28 mouse cellular contexts compared by ENCODE assay signal in genomic region chr9:60225453-60225852, GRCm38 (mm10).
A peak's percentile ranks its signal among the peaks of the same experiment; 100 is the strongest.
DNase-seq lines count a peak whose midpoint lies in the region; ATAC-seq lines count a peak whose summit lies in the region.
"Had no signal": no experiment of that assay in that cellular context is flagged by ENCODE, and none has a peak within 500 bp of the region (broad histone marks: within the 10 kb centered on the region; RNA-seq: fewer than 3 reads in every experiment).

No protein-coding gene starts in this region.

- WGBS in forebrain, embryonic 11.5 days, result 83% methylated on average over 7 of the region's 7 CpGs
- WGBS in forebrain, embryonic 16.5 days, result 80% methylated on average over 7 of the region's 7 CpGs
- 85% methylated on average over 7 of the region's 7 CpGs for WGBS in midbrain, embryonic 10.5 days
- 82% methylated on average over 7 of the region's 7 CpGs for WGBS in midbrain, embryonic 15.5 days
- 67% methylated on average over 7 of the region's 7 CpGs for WGBS in embryonic facial prominence, embryonic 13.5 days
- 72% methylated on average over 7 of the region's 7 CpGs for WGBS in stomach, embryonic 15.5 days

- no peaks in the 10 kb centered on the region for H3K36me3 ChIP-seq in forebrain, embryonic 11.5 days (ENCODE audit: control insufficient read depth, insufficient read depth, low read length)
- no peaks in the 10 kb centered on the region for H3K36me3 ChIP-seq in forebrain, embryonic 16.5 days (ENCODE audit: control insufficient read depth, insufficient read depth)
- no peaks in the 10 kb centered on the region for H3K36me3 ChIP-seq in midbrain, embryonic 10.5 days
- H3K36me3 ChIP-seq in midbrain, embryonic 15.5 days (replicated peaks), result no peaks in the 10 kb centered on the region
- H3K36me3 ChIP-seq in embryonic facial prominence, embryonic 13.5 days, result no peaks in the 10 kb centered on the region
- no peaks in the 10 kb centered on the region for H3K36me3 ChIP-seq in stomach, embryonic 15.5 days
- H3K36me3 ChIP-seq: heart, embryonic 13.5 days; hindbrain, embryonic 10.5 days; hindbrain, embryonic 15.5 days; limb, embryonic 12.5 days; lung, embryonic 15.5 days; midbrain, embryonic 12.5 days; neural tube, embryonic 15.5 days had no signal

- H3K9me3 ChIP-seq in forebrain, embryonic 11.5 days (ENCODE audit: control insufficient read depth, low read length), result no peaks in the 10 kb centered on the region
- H3K9me3 ChIP-seq in forebrain, embryonic 16.5 days (ENCODE audit: control insufficient read depth, low read length), result no peaks in the 10 kb centered on the region
- H3K9me3 ChIP-seq in midbrain, embryonic 10.5 days (replicated peaks), result no peaks in the 10 kb centered on the region
- H3K9me3 ChIP-seq in midbrain, embryonic 15.5 days, result no peaks in the 10 kb centered on the region
- no peaks in the 10 kb centered on the region for H3K9me3 ChIP-seq in embryonic facial prominence, embryonic 13.5 days
- no peaks in the 10 kb centered on the region for H3K9me3 ChIP-seq in stomach, embryonic 15.5 days
- H3K9me3 ChIP-seq: heart, embryonic 13.5 days; hindbrain, embryonic 10.5 days; hindbrain, embryonic 15.5 days; limb, embryonic 12.5 days; lung, embryonic 15.5 days; midbrain, embryonic 12.5 days; neural tube, embryonic 15.5 days had no signal

- peak; percentile 44 for DNase-seq in forebrain, embryonic 11.5 days (ENCODE audit: low spot score)
- DNase-seq in midbrain, embryonic 10.5 days (ENCODE audit: low spot score), result no peak
- DNase-seq in urinary bladder, postnatal 25 days (ENCODE audit: low spot score), result no peak
- no peak for DNase-seq in cerebellum, postnatal 4 days (ENCODE audit: low spot score in 2 of 2)
- DNase-seq: adrenal gland, adult 2 months; adrenal gland, postnatal 36 days; cerebellum, adult 2 months; cerebellum, postnatal 25 days; heart, postnatal 14 days; kidney, adult 18-20 months; kidney, postnatal 36 days; retina, postnatal 1 day; thymus, adult 18-20 months; thymus, postnatal 25 days had no signal

- H3K27ac ChIP-seq in forebrain, embryonic 11.5 days (ENCODE audit: low read depth, low read length), result no peak overlapping the region
- H3K27ac ChIP-seq in forebrain, embryonic 16.5 days (ENCODE audit: low read length), result no peak overlapping the region
- H3K27ac ChIP-seq in midbrain, embryonic 10.5 days (replicated peaks), result peak overlapping the region; percentile 81
- no peak overlapping the region for H3K27ac ChIP-seq in midbrain, embryonic 15.5 days
- peak overlapping the region; percentile 53 for H3K27ac ChIP-seq in embryonic facial prominence, embryonic 13.5 days
- H3K27ac ChIP-seq in stomach, embryonic 15.5 days, result no peak overlapping the region
- H3K27ac ChIP-seq: heart, embryonic 13.5 days; hindbrain, embryonic 15.5 days; limb, embryonic 12.5 days; lung, embryonic 15.5 days; neural tube, embryonic 15.5 days had no signal

- H3K4me1 ChIP-seq in forebrain, embryonic 11.5 days (replicated peaks; ENCODE audit: control insufficient read depth, insufficient read depth, low read length), result no peaks in the 10 kb centered on the region; the same call in 1 of the 2 replicates
- peaks cover 25% of the 10 kb centered on the region for H3K4me1 ChIP-seq in forebrain, embryonic 16.5 days (replicated peaks; ENCODE audit: control insufficient read depth, insufficient read depth, low read length)
- peaks cover 50% of the 10 kb centered on the region for H3K4me1 ChIP-seq in midbrain, embryonic 10.5 days
- peaks cover 12% of the 10 kb centered on the region; the same call in 1 of the 2 replicates for H3K4me1 ChIP-seq in midbrain, embryonic 15.5 days
- peaks cover 51% of the 10 kb centered on the region for H3K4me1 ChIP-seq in embryonic facial prominence, embryonic 13.5 days
- peaks cover 5% of the 10 kb centered on the region; the same call in 1 of the 2 replicates for H3K4me1 ChIP-seq in stomach, embryonic 15.5 days

- H3K4me3 ChIP-seq in forebrain, embryonic 11.5 days (ENCODE audit: low read depth, low read length), result no peak overlapping the region
- H3K4me3 ChIP-seq in forebrain, embryonic 16.5 days (replicated peaks; ENCODE audit: low read length), result no peak overlapping the region
- no peak overlapping the region for H3K4me3 ChIP-seq in midbrain, embryonic 10.5 days
- no peak overlapping the region for H3K4me3 ChIP-seq in midbrain, embryonic 15.5 days
- H3K4me3 ChIP-seq in embryonic facial prominence, embryonic 13.5 days, result no peak overlapping the region
- no peak overlapping the region for H3K4me3 ChIP-seq in stomach, embryonic 15.5 days (replicated peaks)
- H3K4me3 ChIP-seq: heart, embryonic 13.5 days; hindbrain, embryonic 10.5 days; hindbrain, embryonic 15.5 days; limb, embryonic 12.5 days; lung, embryonic 15.5 days; midbrain, embryonic 12.5 days; neural tube, embryonic 15.5 days had no signal

- ATAC-seq in forebrain, embryonic 11.5 days (replicated peaks; ENCODE audit: low FRiP score), result no peak
- ATAC-seq in forebrain, embryonic 16.5 days, result no peak
- ATAC-seq in midbrain, embryonic 15.5 days (replicated peaks), result no peak
- ATAC-seq in embryonic facial prominence, embryonic 13.5 days (ENCODE audit: insufficient number of reproducible peaks, insufficient read depth, low FRiP score, low TSS enrichment, low read depth), result no peak
- ATAC-seq in stomach, embryonic 15.5 days (ENCODE audit: insufficient read depth, low FRiP score, low read depth), result 0 out of 2 replicates have a peak, but pooled peaks have one; percentile 10
- ATAC-seq: activated CD4-positive, CD25-positive, alpha-beta regulatory T cell, adult 4 months; inflammation-experienced regulatory T-cells, adult 6 months had no signal

- no peak overlapping the region for H3K4me2 ChIP-seq in forebrain, embryonic 11.5 days (ENCODE audit: low read depth, low read length, severe bottlenecking)
- no peak overlapping the region for H3K4me2 ChIP-seq in forebrain, embryonic 16.5 days (ENCODE audit: low read length)
- H3K4me2 ChIP-seq in midbrain, embryonic 15.5 days, result no peak overlapping the region
- no peak overlapping the region for H3K4me2 ChIP-seq in embryonic facial prominence, embryonic 13.5 days
- no peak overlapping the region for H3K4me2 ChIP-seq in stomach, embryonic 15.5 days
- H3K4me2 ChIP-seq: heart, embryonic 13.5 days; hindbrain, embryonic 15.5 days; limb, embryonic 12.5 days; liver, embryonic 11.5 days; lung, embryonic 15.5 days; midbrain, embryonic 12.5 days; neural tube, embryonic 15.5 days had no signal

- no peak overlapping the region for H3K9ac ChIP-seq in forebrain, embryonic 11.5 days (ENCODE audit: low read length)
- no peak overlapping the region for H3K9ac ChIP-seq in forebrain, embryonic 16.5 days (replicated peaks; ENCODE audit: low read depth, low read length)
- H3K9ac ChIP-seq in midbrain, embryonic 15.5 days, result no peak overlapping the region
- no peak overlapping the region for H3K9ac ChIP-seq in embryonic facial prominence, embryonic 13.5 days
- no peak overlapping the region for H3K9ac ChIP-seq in stomach, embryonic 15.5 days
- H3K9ac ChIP-seq: heart, embryonic 13.5 days; hindbrain, embryonic 15.5 days; limb, embryonic 12.5 days; lung, embryonic 15.5 days; midbrain, embryonic 12.5 days; neural tube, embryonic 15.5 days had no signal

- H3K27me3 ChIP-seq in forebrain, embryonic 11.5 days (ENCODE audit: control insufficient read depth, insufficient read depth, low read length), result no peaks in the 10 kb centered on the region
- no peaks in the 10 kb centered on the region for H3K27me3 ChIP-seq in forebrain, embryonic 16.5 days (replicated peaks; ENCODE audit: control insufficient read depth, insufficient read depth, low read length)
- H3K27me3 ChIP-seq in midbrain, embryonic 10.5 days (ENCODE audit: low read depth, poor library complexity, severe bottlenecking), result peaks cover 19% of the 10 kb centered on the region; the same call in 1 of the 2 replicates
- no peaks in the 10 kb centered on the region for H3K27me3 ChIP-seq in midbrain, embryonic 15.5 days (replicated peaks)
- H3K27me3 ChIP-seq in embryonic facial prominence, embryonic 13.5 days, result no peaks in the 10 kb centered on the region
- no peaks in the 10 kb centered on the region for H3K27me3 ChIP-seq in stomach, embryonic 15.5 days (replicated peaks)
- H3K27me3 ChIP-seq: heart, embryonic 13.5 days; hindbrain, embryonic 15.5 days; limb, embryonic 12.5 days; lung, embryonic 15.5 days; midbrain, embryonic 12.5 days; neural tube, embryonic 15.5 days had no signal

Comparison
In these comparisons a context has a peak if more than half of its experiments do, and no peak if none do; other contexts are left out.
1. H3K27ac ChIP-seq: peak in midbrain, embryonic 10.5 days (single experiment) and embryonic facial prominence, embryonic 13.5 days (single experiment); none in forebrain, embryonic 11.5 days (single experiment), forebrain, embryonic 16.5 days (single experiment), midbrain, embryonic 15.5 days (single experiment) and stomach, embryonic 15.5 days (single experiment).